Mouse (Mus musculus): ENCODE measurements around the gene Ncapd3. TPM values are rescaled to one million over a fixed set of nuclear protein-coding genes. Genes with fewer than 3 reads are reported as not detected.

Ncapd3 gene
- polyA plus RNA-seq (2016; fragmentation: Nextera tagmentation; extraction: Ambion mirVana): 23.2 and 26.1 TPM in 2 replicates

DNA sequence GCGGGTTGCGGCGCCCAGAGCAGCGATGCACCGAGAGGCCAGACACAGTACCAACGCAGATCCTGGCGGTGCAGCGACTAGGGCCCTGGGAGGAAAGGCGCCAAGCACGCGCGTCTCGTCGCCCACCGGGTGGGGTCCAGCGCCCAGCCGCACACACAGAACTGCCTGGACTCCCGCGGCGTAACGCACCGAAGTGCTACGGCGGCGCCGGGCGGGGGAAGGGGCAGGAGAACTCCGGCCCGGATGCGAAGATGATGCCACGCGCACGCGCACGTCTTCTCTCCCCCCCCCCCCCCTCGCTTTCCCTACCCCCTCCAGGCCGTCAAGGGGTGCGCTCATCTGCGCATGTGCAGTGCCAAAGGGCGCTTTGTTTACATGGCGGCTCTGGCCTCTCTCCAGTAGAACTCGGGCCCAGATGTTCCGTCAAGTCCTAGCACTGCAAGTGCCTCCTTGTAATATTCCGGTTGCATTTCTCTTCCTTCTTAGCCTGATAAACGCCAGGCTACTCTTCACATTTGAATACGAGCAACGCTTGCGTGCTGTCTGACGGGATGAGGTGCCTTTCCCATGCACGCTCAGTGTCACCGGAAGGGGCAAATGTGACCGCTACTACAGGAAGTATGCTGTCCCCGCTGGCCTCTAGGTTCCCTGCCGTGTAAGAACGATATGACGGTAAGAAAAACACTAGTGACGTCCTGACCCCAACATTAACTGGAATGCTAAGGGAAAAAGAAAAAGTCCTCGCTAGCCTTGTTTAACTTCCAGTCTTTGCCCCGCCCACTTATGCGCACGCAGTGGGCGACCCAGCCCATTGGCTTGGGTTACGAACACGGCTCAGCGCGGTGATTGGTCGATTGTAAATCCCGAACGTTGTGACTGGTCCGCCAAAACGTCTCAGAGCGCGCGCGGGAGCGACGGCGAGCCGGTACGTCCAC is at the start of gene Ncapd3, which contains the start of gene Vps26b:
TSS of gene Ncapd3 (plus strand) at position 348 of the 935 bp plus-strand sequence.
TSS of gene Vps26b (minus strand) at position 238 of the 935 bp plus-strand sequence.
- WGBS: under 1% methylated on average over 70 of the region's 80 CpGs
- H3K4me2 ChIP-seq: peak within 1 kb of the TSS; percentile 90
- H3K27ac ChIP-seq (ENCODE audit: poor library complexity, severe bottlenecking): peak within 1 kb of the TSS; percentile 86
- H3K4me1 ChIP-seq (replicated peaks): peaks cover 35% of the 10 kb centered on the region
- H3K4me3 ChIP-seq: peak within 1 kb of the TSS; percentile 99
- H3K36me3 ChIP-seq: no peaks in the 10 kb centered on the region
- H3K9me3 ChIP-seq (replicated peaks): no peaks in the 10 kb centered on the region
- peak within 1 kb of the TSS; percentile 97 for H3K9ac ChIP-seq
- peak; percentile 97 for ATAC-seq (ENCODE audit: insufficient number of reproducible peaks, low FRiP score)
- no peaks in the 10 kb centered on the region for H3K27me3 ChIP-seq (replicated peaks)

GRCm38 (mm10) chr9:26985090-26985613 is 44.8 kb upstream of the Ncapd3 start:
- H3K4me3 ChIP-seq: no peak overlapping the region
- WGBS: 97% methylated on average over 2 of the region's 2 CpGs
- no peak overlapping the region for H3K27ac ChIP-seq (ENCODE audit: poor library complexity, severe bottlenecking)
- no peak overlapping the region for H3K4me2 ChIP-seq
- H3K9me3 ChIP-seq (replicated peaks): no peaks in the 10 kb centered on the region
- no peak for ATAC-seq (ENCODE audit: insufficient number of reproducible peaks, low FRiP score)
- H3K4me1 ChIP-seq (replicated peaks): no peaks in the 10 kb centered on the region
- no peaks in the 10 kb centered on the region for H3K27me3 ChIP-seq (replicated peaks)
- no peak overlapping the region for H3K9ac ChIP-seq
- H3K36me3 ChIP-seq: peaks cover 46% of the 10 kb centered on the region

DNA sequence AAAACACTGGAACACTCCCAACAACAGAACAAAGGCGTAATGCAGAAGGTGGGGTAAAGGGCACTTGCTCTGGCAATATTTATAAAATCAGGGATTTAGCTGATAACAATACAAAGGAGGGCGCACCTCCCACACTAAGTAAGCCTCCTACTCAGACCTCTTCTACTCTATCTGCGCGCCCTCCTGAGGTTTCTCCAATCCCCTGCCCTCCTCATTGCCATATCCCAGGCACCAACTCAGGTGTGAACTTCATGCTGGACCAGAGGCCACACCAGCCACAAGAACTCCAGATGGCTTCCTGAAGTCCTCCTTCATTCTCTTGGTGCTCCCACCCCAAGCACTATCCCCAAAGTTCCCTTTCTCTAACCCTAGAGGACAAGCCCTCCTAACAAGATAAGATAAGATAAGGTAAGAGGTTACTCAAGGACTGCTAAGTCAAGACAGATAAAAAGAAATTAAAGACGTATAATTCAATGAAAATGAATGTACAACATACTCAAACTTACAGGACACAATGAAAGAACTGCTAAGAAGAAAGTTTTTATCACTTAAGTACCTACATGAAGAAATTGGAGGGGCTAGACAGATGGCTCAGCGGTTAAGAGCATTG is 44.2 kb upstream of the Ncapd3 start:
- H3K9me3 ChIP-seq (replicated peaks): no peaks in the 10 kb centered on the region
- WGBS: 84% methylated on average over 6 of the region's 6 CpGs
- H3K27ac ChIP-seq (ENCODE audit: poor library complexity, severe bottlenecking): no peak overlapping the region
- H3K4me2 ChIP-seq: no peak overlapping the region
- no peaks in the 10 kb centered on the region for H3K27me3 ChIP-seq (replicated peaks)
- no peak for ATAC-seq (ENCODE audit: insufficient number of reproducible peaks, low FRiP score)
- no peak overlapping the region for H3K9ac ChIP-seq
- no peaks in the 10 kb centered on the region for H3K4me1 ChIP-seq (replicated peaks)
- H3K4me3 ChIP-seq: no peak overlapping the region
- peaks cover 50% of the 10 kb centered on the region for H3K36me3 ChIP-seq

GRCm38 (mm10) chr9:26990181-26990580 is 39.8 kb upstream of the Ncapd3 start:
- Histone ChIP-seq H3K36me3 (peaks cover 51% of the 10 kb centered on the region), H3K27me3 (replicated peaks) (no peaks in the 10 kb centered on the region), H3K4me1 (replicated peaks) (no peaks in the 10 kb centered on the region), H3K9ac (no peak overlapping the region), H3K9me3 (replicated peaks) (no peaks in the 10 kb centered on the region), H3K4me3 (no peak overlapping the region), H3K27ac (ENCODE audit: poor library complexity, severe bottlenecking) (no peak overlapping the region), H3K4me2 (no peak overlapping the region)
- no peak for ATAC-seq (ENCODE audit: insufficient number of reproducible peaks, low FRiP score)
- 85% methylated on average over 4 of the region's 4 CpGs for WGBS

- 90% methylated on average over 10 of the region's 10 CpGs for WGBS
- H3K27me3 ChIP-seq (replicated peaks): no peaks in the 10 kb centered on the region
- peaks cover 40% of the 10 kb centered on the region for H3K36me3 ChIP-seq
- H3K4me3 ChIP-seq: no peak overlapping the region
- H3K4me1 ChIP-seq (replicated peaks): 0 out of 2 replicates have a peak, but pooled peaks cover 2% of the 10 kb centered on the region
- ATAC-seq (ENCODE audit: insufficient number of reproducible peaks, low FRiP score): no peak
- no peaks in the 10 kb centered on the region for H3K9me3 ChIP-seq (replicated peaks)
- no peak overlapping the region for H3K27ac ChIP-seq (ENCODE audit: poor library complexity, severe bottlenecking)
- H3K4me2 ChIP-seq: no peak overlapping the region
- H3K9ac ChIP-seq: no peak overlapping the region
These were observed 36.9 kb upstream of the Ncapd3 start for GRCm38 (mm10) chr9:26993118-26993517.

- Histone ChIP-seq H3K4me3 (no peak overlapping the region), H3K4me1 (replicated peaks) (0 out of 2 replicates have a peak, but pooled peaks cover 2% of the 10 kb centered on the region), H3K27ac (ENCODE audit: poor library complexity, severe bottlenecking) (no peak overlapping the region), H3K27me3 (replicated peaks) (no peaks in the 10 kb centered on the region), H3K9me3 (replicated peaks) (no peaks in the 10 kb centered on the region), H3K9ac (no peak overlapping the region), H3K4me2 (no peak overlapping the region), H3K36me3 (peaks cover 35% of the 10 kb centered on the region)
- ATAC-seq (ENCODE audit: insufficient number of reproducible peaks, low FRiP score): no peak
- 66% methylated on average over 3 of the region's 3 CpGs for WGBS
These were observed 36.1 kb upstream of the Ncapd3 start for GRCm38 (mm10) chr9:26993900-26994299.

DNA sequence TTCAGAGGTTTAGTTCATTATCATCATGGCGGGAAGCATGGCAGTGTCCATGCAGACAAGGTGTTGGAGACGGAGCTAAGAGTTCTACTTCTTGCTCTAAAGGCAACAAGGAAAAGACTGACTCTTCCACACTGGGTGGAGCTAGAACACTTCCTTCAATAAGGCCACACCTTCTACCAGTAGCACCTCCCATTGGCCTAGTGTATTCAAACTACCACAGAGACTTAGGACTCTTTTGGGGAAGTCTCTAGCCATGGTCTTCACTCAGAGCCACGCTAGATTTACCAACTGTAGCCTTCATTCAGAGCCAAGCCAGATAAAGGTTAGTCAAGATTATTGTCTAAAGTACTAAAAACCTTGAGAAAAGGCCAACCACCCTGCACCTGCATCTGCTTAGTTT is 32.9 kb upstream of the Ncapd3 start:
- no peak overlapping the region for H3K9ac ChIP-seq
- 81% methylated on average over 3 of the region's 3 CpGs for WGBS

DNA sequence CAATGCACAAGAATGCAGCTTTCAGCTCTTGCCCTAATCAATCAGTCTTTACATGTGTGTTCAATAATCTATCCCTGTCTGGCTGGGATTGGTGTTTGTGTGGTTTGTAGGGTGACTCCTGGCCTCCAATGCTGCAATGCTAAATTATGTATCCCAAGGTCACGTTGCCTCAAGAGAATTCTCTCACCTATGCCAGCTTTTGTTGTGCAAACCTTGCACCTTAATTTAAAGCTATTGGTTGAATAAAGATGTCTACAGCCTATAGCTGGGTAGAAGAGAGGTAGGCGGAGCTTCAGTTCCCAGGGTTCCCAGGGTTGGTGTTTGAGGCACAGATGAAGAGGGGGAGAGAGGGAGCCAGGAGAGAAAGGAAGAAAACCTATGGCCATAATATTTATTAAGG is 32.5 kb upstream of the Ncapd3 start:
- H3K27me3 ChIP-seq (replicated peaks): no peaks in the 10 kb centered on the region
- WGBS: 91% methylated on average over 2 of the region's 2 CpGs
- no peak overlapping the region for H3K27ac ChIP-seq (ENCODE audit: poor library complexity, severe bottlenecking)
- H3K4me1 ChIP-seq (replicated peaks): peaks cover 17% of the 10 kb centered on the region
- ATAC-seq (ENCODE audit: insufficient number of reproducible peaks, low FRiP score): no peak
- H3K4me2 ChIP-seq: no peak overlapping the region
- H3K9me3 ChIP-seq (replicated peaks): no peaks in the 10 kb centered on the region
- H3K4me3 ChIP-seq: no peak overlapping the region
- H3K9ac ChIP-seq: no peak overlapping the region
- no peaks in the 10 kb centered on the region for H3K36me3 ChIP-seq

More for the DNA sequence above, 32.9 kb upstream of the Ncapd3 start:
- Histone ChIP-seq H3K4me2 (no peak overlapping the region), H3K27me3 (replicated peaks) (no peaks in the 10 kb centered on the region), H3K9me3 (replicated peaks) (no peaks in the 10 kb centered on the region), H3K4me3 (no peak overlapping the region), H3K36me3 (peaks cover 4% of the 10 kb centered on the region), H3K4me1 (replicated peaks) (peaks cover 17% of the 10 kb centered on the region), H3K27ac (ENCODE audit: poor library complexity, severe bottlenecking) (no peak overlapping the region)
- no peak for ATAC-seq (ENCODE audit: insufficient number of reproducible peaks, low FRiP score)

GRCm38 (mm10) chr9:26998669-26999460 is 31.1 kb upstream of the Ncapd3 start:
- H3K4me3 ChIP-seq: peak overlapping the region; percentile 76
- H3K27me3 ChIP-seq (replicated peaks): no peaks in the 10 kb centered on the region
- H3K4me1 ChIP-seq (replicated peaks): peaks cover 17% of the 10 kb centered on the region
- WGBS: 2% methylated on average over 29 of the region's 29 CpGs
- H3K4me2 ChIP-seq: peak overlapping the region; percentile 78
- peak overlapping the region; percentile 80 for H3K9ac ChIP-seq
- peaks cover 11% of the 10 kb centered on the region for H3K36me3 ChIP-seq
- ATAC-seq (ENCODE audit: insufficient number of reproducible peaks, low FRiP score): peak; percentile 67
- no peaks in the 10 kb centered on the region for H3K9me3 ChIP-seq (replicated peaks)
- H3K27ac ChIP-seq (ENCODE audit: poor library complexity, severe bottlenecking): 0 out of 2 replicates have a peak overlapping the region, but pooled peaks have one; percentile 29

- H3K9ac ChIP-seq: peak within 1 kb of the TSS; percentile 80
- ATAC-seq (ENCODE audit: insufficient number of reproducible peaks, low FRiP score): peak; percentile 99
- no peaks in the 10 kb centered on the region for H3K9me3 ChIP-seq (replicated peaks)
These were observed 30.2 kb upstream of the Ncapd3 start, which contains the start of the genes Acad8 and Thyn1 for GRCm38 (mm10) chr9:26999461-27000395. Acad8 (minus strand) TSS chr9:26999566. Thyn1 (plus strand) TSS chr9:26999710.

More at GRCm38 (mm10) chr9:26999461-27000395, 30.2 kb upstream of the Ncapd3 start, which contains the start of the genes Acad8 and Thyn1:
- Histone ChIP-seq H3K4me2 (peak within 1 kb of the TSS; percentile 78), H3K4me3 (peak within 1 kb of the TSS; percentile 76), H3K27ac (ENCODE audit: poor library complexity, severe bottlenecking) (peak within 1 kb of the TSS; percentile 29; the same call in 1 of the 2 replicates), H3K4me1 (replicated peaks) (peaks cover 17% of the 10 kb centered on the region), H3K27me3 (replicated peaks) (no peaks in the 10 kb centered on the region), H3K36me3 (peaks cover 19% of the 10 kb centered on the region)
- under 1% methylated on average over 35 of the region's 35 CpGs for WGBS

Measured in heart, embryonic 12.5 days (tissue).